Mouse (Mus musculus) intestine, embryonic 14.5 days (tissue): ENCODE results near the gene Mapk8ip1. TPM values are rescaled to one million over a fixed set of nuclear protein-coding genes. Genes with fewer than 3 reads are reported as not detected.

Experiments used
- ATAC-seq: fragments of 200-750 bp; cut with Nextera tagmentation; replicated peaks from 2 replicates; pipeline ENCODE4 v1.8.0; 2017; ENCODE audit warnings: low read depth, moderate number of reproducible peaks, moderate TSS enrichment, moderate library complexity; ENCODE audit not compliant: low FRiP score, low TSS enrichment
- DNase-seq: peaks from one replicate; pipeline ENCODE4 v3.0.0-alpha.2; 2018; ENCODE audit warnings: low spot score
- H3K27ac ChIP-seq: fragments of 300-500 bp; sonication (generic); 2 replicates; pipeline ENCODE4 v1.5.1; 2014; ENCODE audit warnings: low read depth, mild to moderate bottlenecking, control low read depth
- H3K27me3 ChIP-seq: fragments of 300-500 bp; sonication (generic); replicated peaks from 2 replicates; pipeline ENCODE4 v1.6.1; 2014; ENCODE audit warnings: low read length, control low read depth; ENCODE audit not compliant: control insufficient read depth, insufficient read depth
- H3K36me3 ChIP-seq: fragments of 300-500 bp; sonication (generic); 2 replicates; pipeline ENCODE4 v1.6.1; 2014; ENCODE audit warnings: low read length, control low read depth; ENCODE audit not compliant: control insufficient read depth, insufficient read depth
- H3K4me1 ChIP-seq: fragments of 300-500 bp; sonication (generic); replicated peaks from 2 replicates; pipeline ENCODE4 v1.6.1; 2014; ENCODE audit warnings: low read length, control low read depth, mixed read lengths; ENCODE audit not compliant: control insufficient read depth, insufficient read depth
- H3K4me2 ChIP-seq: fragments of 300-500 bp; sonication (generic); 2 replicates; pipeline ENCODE4 v1.6.1; 2014; ENCODE audit warnings: low read length
- H3K4me3 ChIP-seq: fragments of 300-500 bp; sonication (generic); 2 replicates; pipeline ENCODE4 v1.5.1; 2014; ENCODE audit warnings: low read depth, low read length, control low read depth, mixed read lengths
- H3K9ac ChIP-seq: fragments of 300-500 bp; sonication (generic); 2 replicates; pipeline ENCODE4 v1.6.1; 2014; ENCODE audit warnings: mild to moderate bottlenecking, low read length
- H3K9me3 ChIP-seq: fragments of 300-500 bp; sonication (generic); 2 replicates; pipeline ENCODE4 v1.6.1; 2016; ENCODE audit warnings: low read length, control low read depth; ENCODE audit not compliant: control insufficient read depth
- WGBS: fragments of 180-500 bp; shearing (Covaris S2); extraction: QIAGEN DNeasy Blood & Tissue Kit; methylation state at CpG from one replicate; pipeline ENCODE4 v1.1.7; 2014; 5-methylcytosine and 5-hydroxymethylcytosine counted together
- polyA plus RNA-seq: library from polyadenylated mRNA; unstranded; fragments of >200 nt; fragmentation: Nextera tagmentation; extraction: Ambion mirVana; gene quantifications from 2 replicates; pipeline ENCODE4 v1.2.1, GENCODE M21; 2014

Gene Mapk8ip1
- polyA plus RNA-seq, 1 experiment from 2014 or later: 11.8 TPM

DNA sequence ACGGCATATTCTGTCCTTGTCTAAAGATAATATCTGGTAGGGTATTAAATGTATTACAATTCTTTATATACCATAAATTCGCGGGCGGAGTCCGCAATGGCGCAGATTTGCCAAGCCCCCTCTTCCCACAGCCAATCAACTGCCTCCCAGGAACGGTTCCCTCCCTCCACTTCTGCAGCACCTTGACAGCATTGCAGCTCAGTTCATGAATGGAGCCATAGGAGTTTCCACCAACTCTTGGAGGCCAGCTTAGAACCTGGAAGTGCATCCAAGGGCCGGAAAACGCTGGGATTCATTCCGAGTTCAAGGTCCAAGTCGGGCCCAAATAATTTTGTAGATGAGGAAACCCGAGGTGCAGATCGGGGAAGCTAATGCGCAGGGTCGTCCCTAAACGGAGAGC, 26.5 kb downstream of the Mapk8ip1 start, which contains the start of the genes Pex16 and Large2:
Gene Pex16 (plus strand): TSS at position 163 of the 400 bp plus-strand sequence.
Gene Large2 (minus strand): TSS at position 356 of the 400 bp plus-strand sequence.
- H3K9ac ChIP-seq: peak within 1 kb of the TSS; percentile 64
- peaks cover 18% of the 10 kb centered on the region for H3K36me3 ChIP-seq
- WGBS: 2% methylated on average over 16 of the region's 16 CpGs
- peak within 1 kb of the TSS; percentile 88 for H3K4me3 ChIP-seq
- H3K4me2 ChIP-seq: peak within 1 kb of the TSS; percentile 95
- H3K27ac ChIP-seq: peak within 1 kb of the TSS; percentile 58
- peaks cover 15% of the 10 kb centered on the region for H3K27me3 ChIP-seq
- no peak for DNase-seq
- no peak; the same call in 1 of the 2 replicates for ATAC-seq
- no peaks in the 10 kb centered on the region for H3K9me3 ChIP-seq
- H3K4me1 ChIP-seq: peaks cover 26% of the 10 kb centered on the region

DNA sequence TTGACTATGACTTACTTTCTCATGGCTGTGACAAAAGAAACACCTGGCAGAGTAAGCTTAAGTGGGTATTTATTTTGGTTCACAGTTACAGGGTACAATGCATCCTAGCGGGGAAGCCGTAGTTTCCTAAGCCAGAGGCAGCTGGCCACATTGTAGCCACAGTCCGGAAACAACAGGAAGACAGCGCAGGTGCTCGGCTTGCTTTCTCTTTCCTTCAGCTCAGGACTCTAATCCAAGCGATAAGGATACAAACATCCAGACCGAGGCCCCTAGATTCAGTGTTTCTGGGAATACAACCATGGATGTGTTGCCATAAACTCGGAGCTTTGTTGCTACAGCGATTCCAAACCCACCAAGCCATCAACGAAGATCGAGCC, 27.6 kb downstream of the Mapk8ip1 start:
- ATAC-seq (no peak), DNase-seq (no peak)
- Histone ChIP-seq H3K4me3 (no peak overlapping the region), H3K27ac (no peak overlapping the region), H3K4me2 (no peak overlapping the region), H3K4me1 (peaks cover 26% of the 10 kb centered on the region), H3K9ac (no peak overlapping the region), H3K36me3 (peaks cover 7% of the 10 kb centered on the region), H3K27me3 (peaks cover 19% of the 10 kb centered on the region), H3K9me3 (no peaks in the 10 kb centered on the region)
- 81% methylated on average over 11 of the region's 11 CpGs for WGBS

DNA sequence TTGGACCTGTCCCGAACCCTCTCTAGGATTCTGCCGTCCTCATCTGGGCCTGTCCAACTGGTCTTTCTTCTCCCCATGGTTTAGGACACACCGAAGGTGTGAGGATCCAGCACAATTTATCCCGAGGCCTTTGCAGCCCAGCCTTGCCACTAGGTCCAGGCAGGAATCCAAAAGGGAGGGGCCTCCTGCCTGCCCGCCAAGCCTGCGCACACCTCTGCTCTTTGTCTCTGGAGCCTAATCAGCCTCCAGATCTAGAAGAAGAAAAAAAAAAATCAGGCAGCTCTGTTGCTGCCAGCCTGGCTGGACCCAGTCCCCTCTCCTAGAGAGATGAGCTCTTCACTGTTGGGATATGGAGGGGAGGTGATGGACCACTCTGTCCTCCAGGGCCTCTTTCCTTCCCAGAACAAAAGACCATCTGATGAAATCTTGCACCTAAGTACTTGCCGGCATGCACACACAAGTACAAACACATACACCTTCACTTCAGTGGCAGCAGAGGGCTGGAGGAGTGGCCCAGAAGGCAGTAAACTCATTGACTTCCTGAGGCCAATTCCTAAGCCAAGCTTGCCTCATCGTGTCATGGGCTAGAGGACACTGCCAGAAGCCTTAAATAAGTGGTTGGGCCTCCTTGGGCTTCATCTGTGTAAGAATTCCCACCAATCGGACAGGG, 28.2 kb downstream of the Mapk8ip1 start:
- H3K4me2 ChIP-seq: no peak overlapping the region
- no peak overlapping the region for H3K9ac ChIP-seq
- peaks cover 2% of the 10 kb centered on the region; the same call in 1 of the 2 replicates for H3K36me3 ChIP-seq
- peaks cover 19% of the 10 kb centered on the region for H3K27me3 ChIP-seq
- ATAC-seq (no peak), DNase-seq (no peak)
- H3K9me3 ChIP-seq: no peaks in the 10 kb centered on the region
- 51% methylated on average over 9 of the region's 9 CpGs for WGBS
- H3K4me1 ChIP-seq: peaks cover 26% of the 10 kb centered on the region
- H3K4me3 ChIP-seq: no peak overlapping the region
- no peak overlapping the region for H3K27ac ChIP-seq

DNA sequence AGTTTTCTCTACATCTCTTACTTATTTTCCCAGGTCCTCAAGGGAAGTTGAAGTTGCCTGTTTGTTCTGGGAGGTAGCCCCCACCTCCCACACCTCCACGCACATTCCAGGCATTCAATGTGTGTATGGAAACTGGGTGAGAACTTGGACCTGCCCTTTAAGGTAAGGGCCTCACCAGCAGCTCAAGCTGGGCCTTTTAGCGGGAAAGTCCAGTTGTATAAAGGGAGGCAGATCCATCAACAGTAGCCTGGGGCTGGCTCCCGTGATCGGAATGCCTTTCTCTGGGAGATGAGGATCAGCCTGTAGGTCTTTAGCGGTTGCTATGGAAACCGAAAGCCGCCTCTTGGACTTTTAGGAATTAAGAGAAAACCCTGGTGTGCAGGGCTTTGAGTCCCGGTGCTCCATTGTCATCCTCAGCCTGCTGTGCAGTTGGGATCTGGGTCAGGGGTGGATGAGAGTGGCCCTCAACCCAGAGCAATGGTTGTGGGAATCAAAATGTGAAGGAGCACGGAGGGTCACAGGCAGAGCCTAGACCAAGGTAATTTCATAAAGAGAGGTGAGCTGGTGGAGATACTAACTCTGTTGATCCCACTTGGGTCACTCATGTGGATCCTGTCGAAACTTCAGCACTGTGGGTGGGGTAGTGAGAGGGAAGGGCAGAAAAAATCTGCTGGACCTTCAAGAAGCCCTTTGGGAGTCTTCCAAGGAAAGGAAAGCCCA, 28.9 kb downstream of the Mapk8ip1 start:
- WGBS: 32% methylated on average over 10 of the region's 10 CpGs
- Histone ChIP-seq H3K27me3 (peaks cover 19% of the 10 kb centered on the region), H3K36me3 (no peaks in the 10 kb centered on the region), H3K4me2 (no peak overlapping the region), H3K27ac (no peak overlapping the region; the same call in 1 of the 2 replicates), H3K4me3 (no peak overlapping the region), H3K4me1 (peaks cover 26% of the 10 kb centered on the region), H3K9ac (no peak overlapping the region), H3K9me3 (no peaks in the 10 kb centered on the region)
- ATAC-seq: no peak
- DNase-seq: no peak

DNA sequence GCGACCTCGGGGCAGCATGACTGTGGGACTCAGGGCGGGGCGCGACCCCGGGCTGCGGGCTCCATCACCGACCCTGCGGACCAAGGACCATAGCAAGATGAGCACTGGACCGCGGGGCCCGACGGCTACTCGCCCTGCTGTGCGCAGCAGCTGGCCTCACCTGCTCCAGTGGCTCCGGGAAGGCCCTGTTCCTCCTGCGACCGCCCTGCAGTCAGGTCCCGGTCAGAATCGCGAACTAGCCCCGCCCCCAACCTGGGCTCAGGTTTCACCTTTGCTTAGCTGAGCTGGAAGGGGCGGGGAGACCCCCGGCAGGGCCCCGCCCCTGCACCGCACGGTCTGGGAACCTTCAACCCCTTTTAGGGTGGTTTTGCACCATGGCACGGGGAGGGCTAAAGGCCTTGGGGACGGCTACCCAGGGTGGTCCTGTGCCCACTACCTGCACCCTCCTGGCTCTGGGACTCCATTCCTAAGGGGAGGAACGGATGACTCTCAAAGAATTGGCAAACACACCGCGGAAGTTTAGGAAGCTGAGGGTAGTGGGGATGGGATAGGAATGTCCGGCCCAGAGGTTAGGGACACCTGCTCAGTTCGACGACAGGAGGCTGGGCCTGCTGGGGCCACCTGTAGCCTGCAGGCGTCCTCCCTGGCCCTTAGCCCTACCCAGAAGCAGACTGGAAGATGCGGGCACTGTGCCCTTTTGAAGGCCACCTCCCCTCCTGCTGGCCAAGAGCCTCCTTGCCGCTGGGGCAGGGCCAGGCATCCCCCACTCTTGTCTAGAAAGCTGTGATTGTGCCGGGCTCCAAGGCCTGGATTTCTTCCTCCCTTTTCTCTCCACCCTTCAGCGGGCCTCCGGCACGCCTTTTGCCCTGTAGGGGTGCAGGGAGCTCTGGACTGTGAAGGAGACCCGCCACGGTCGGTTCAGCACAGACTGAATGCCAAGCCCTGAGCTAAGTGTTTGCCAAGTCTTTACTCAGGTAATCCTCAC, 29.9 kb downstream of the Mapk8ip1 start:
- Histone ChIP-seq H3K4me3 (peak overlapping the region; percentile 38), H3K4me1 (peaks cover 22% of the 10 kb centered on the region), H3K36me3 (no peaks in the 10 kb centered on the region), H3K9me3 (no peaks in the 10 kb centered on the region), H3K4me2 (peak overlapping the region; percentile 70), H3K27ac (no peak overlapping the region; the same call in 1 of the 2 replicates), H3K9ac (peak overlapping the region; percentile 45), H3K27me3 (peaks cover 19% of the 10 kb centered on the region)
- DNase-seq (peak; percentile 85), ATAC-seq (peak; percentile 68)
- WGBS: 4% methylated on average over 43 of the region's 45 CpGs

DNA sequence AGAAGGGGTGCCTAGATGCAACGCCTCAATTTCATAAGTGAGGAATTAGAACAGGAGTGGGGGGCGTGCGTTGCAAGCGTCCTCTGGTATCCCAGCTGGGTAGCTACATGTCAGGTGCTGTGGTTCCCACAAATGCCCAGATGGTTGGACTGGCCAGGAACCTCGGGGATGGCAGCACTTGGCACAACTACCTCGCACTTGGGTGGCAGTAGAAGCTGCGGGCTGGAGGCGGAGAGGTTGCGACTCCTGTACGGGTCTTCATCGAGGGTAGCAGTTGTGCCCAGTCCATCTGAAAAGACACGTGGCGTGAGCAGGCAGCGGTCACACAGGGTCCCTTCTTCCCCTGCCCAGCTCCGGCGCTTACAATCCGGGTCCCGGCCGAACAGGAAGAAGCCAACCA, 30.7 kb downstream of the Mapk8ip1 start:
- peak overlapping the region; percentile 45 for H3K9ac ChIP-seq
- H3K36me3 ChIP-seq: no peaks in the 10 kb centered on the region
- peak overlapping the region; percentile 38 for H3K4me3 ChIP-seq
- H3K4me1 ChIP-seq: peaks cover 18% of the 10 kb centered on the region; the same call in 1 of the 2 replicates
- no peak overlapping the region for H3K27ac ChIP-seq
- peaks cover 19% of the 10 kb centered on the region for H3K27me3 ChIP-seq
- H3K4me2 ChIP-seq: peak overlapping the region; percentile 70
- 15% methylated on average over 19 of the region's 19 CpGs for WGBS
- ATAC-seq: no peak
- no peak for DNase-seq
- H3K9me3 ChIP-seq: no peaks in the 10 kb centered on the region

DNA sequence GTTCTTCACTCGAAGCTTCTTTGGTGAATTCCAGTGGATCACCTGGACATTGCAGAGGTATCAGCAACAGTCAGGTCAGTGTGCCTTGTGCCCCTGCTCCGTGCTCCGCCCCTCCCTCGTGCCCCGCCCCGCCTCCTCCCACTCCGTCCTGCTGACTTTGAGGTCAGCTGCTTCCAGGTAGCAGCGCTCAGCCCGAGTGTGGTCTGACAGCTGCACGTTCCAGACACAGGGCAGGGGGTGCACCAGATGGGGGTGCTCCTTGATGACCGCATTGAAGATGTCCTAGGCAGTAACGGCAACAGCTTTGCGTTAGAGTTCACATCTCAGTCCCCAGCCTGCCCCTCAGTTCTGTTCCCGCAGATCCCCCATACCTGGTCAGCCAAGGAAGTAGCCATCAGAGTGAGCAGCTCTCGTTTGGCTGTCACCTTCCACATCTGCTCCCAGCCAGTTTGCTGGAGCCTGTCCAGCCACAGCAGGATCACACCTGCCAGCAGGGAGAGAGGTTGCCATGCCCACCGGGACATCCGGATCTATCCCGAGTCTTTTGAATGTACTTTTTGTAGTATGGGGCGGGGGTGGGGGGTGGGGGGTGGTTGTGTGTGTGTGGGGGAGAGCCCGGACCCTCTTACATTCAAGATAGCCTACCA, 33.6 kb downstream of the Mapk8ip1 start:
- no peak for DNase-seq
- Histone ChIP-seq H3K9ac (no peak overlapping the region), H3K27ac (no peak overlapping the region), H3K27me3 (peaks cover 19% of the 10 kb centered on the region), H3K4me1 (peaks cover 12% of the 10 kb centered on the region; the same call in 1 of the 2 replicates), H3K36me3 (peaks cover 17% of the 10 kb centered on the region), H3K9me3 (no peaks in the 10 kb centered on the region), H3K4me2 (no peak overlapping the region), H3K4me3 (no peak overlapping the region)
- WGBS: 36% methylated on average over 20 of the region's 20 CpGs
- ATAC-seq: no peak

DNA sequence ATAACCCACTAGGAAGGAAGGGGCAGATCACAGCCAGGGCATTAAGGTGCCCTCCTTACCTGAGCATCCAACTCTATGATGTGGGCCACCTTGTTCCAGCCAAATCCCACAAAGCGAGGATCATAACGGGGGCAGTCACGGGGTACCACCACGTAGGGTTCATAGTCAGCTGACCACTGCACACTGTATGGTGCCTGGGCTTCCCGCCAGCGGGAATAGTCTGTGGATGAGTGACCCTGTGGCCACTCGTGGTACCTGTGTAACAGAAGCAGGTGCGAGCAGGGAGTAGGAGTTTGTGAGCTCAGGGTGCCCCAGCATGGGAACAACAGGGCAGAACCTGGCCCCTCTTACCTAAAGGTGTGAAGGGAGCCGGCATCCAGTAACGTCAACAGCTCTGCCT, 35.5 kb downstream of the Mapk8ip1 start:
- Histone ChIP-seq H3K4me1 (peaks cover under 1% of the 10 kb centered on the region; the same call in 1 of the 2 replicates), H3K27me3 (peaks cover 8% of the 10 kb centered on the region), H3K36me3 (peaks cover 27% of the 10 kb centered on the region), H3K9me3 (no peaks in the 10 kb centered on the region), H3K27ac (no peak overlapping the region), H3K4me2 (no peak overlapping the region), H3K9ac (no peak overlapping the region), H3K4me3 (no peak overlapping the region)
- ATAC-seq: no peak
- DNase-seq: no peak
- 92% methylated on average over 10 of the region's 10 CpGs for WGBS
